Mouse (Mus musculus): ENCODE data around the gene A730061H03Rik. TPM values are rescaled to one million over a fixed set of nuclear protein-coding genes. Genes with fewer than 3 reads are reported as not detected.

The A730061H03Rik gene
- polyA plus RNA-seq, 1 experiment from 2014 or later: not detected

DNA sequence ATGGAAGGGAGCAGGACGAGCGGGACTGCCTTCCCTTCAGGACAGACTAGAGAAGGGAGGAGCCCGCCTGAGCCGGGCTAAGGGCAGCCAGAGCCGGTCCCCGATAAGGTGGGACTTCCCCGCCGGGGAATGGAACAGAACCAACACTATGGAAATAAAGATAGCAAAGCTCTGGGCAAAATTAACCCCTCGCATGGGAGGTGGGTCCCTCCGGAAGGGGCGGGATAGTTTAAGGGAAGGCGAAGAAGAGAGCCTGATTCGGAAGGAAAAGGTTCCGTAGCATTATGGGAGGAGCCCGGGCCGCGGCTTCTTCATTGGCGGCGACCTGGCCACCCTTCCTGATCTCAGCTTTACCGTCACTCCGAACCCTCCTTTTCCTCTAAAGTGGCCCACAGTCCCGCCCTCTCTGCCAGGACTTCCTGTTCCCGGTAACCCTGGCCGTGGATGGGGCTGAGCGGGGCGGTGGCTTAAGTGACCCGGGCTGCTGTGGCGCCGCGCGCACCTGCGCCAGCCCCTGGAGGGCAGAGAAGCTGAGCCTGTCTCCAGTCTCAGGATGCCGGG lies 31.2 kb upstream of the A730061H03Rik start, which contains the start of gene Rnf31:
TSS of gene Rnf31 (plus strand) at position 378 of the 561 bp plus-strand sequence.
- peaks cover 32% of the 10 kb centered on the region for H3K36me3 ChIP-seq

GRCm38 (mm10) chr14:55590748-55591330 lies 30.6 kb upstream of the A730061H03Rik start, which contains the start of gene Psme2:
Gene Psme2, minus strand, starts transcription at chr14:55591113.
- Histone ChIP-seq H3K9ac (peak within 1 kb of the TSS; percentile 77), H3K4me2 (replicated peaks) (peak within 1 kb of the TSS; percentile 88), H3K4me3 (peak within 1 kb of the TSS; percentile 71), H3K27ac (peak within 1 kb of the TSS; percentile 97), H3K27me3 (no peaks in the 10 kb centered on the region), H3K36me3 (peaks cover 26% of the 10 kb centered on the region), H3K9me3 (no peaks in the 10 kb centered on the region), H3K4me1 (peaks cover 23% of the 10 kb centered on the region)
- ATAC-seq (ENCODE audit: insufficient number of reproducible peaks, insufficient read depth, low FRiP score, low TSS enrichment): peak; percentile 96
- WGBS: 1% methylated on average over 22 of the region's 22 CpGs

More for the DNA sequence above, 31.2 kb upstream of the A730061H03Rik start, which contains the start of gene Rnf31:
- Histone ChIP-seq H3K27ac (peak within 1 kb of the TSS; percentile 97), H3K4me2 (replicated peaks) (peak within 1 kb of the TSS; percentile 88), H3K9ac (peak within 1 kb of the TSS; percentile 77), H3K4me1 (peaks cover 23% of the 10 kb centered on the region), H3K4me3 (peak within 1 kb of the TSS; percentile 71), H3K27me3 (no peaks in the 10 kb centered on the region), H3K9me3 (no peaks in the 10 kb centered on the region)
- under 1% methylated on average over 33 of the region's 33 CpGs for WGBS
- peak; percentile 91 for ATAC-seq (ENCODE audit: insufficient number of reproducible peaks, insufficient read depth, low FRiP score, low TSS enrichment)

DNA sequence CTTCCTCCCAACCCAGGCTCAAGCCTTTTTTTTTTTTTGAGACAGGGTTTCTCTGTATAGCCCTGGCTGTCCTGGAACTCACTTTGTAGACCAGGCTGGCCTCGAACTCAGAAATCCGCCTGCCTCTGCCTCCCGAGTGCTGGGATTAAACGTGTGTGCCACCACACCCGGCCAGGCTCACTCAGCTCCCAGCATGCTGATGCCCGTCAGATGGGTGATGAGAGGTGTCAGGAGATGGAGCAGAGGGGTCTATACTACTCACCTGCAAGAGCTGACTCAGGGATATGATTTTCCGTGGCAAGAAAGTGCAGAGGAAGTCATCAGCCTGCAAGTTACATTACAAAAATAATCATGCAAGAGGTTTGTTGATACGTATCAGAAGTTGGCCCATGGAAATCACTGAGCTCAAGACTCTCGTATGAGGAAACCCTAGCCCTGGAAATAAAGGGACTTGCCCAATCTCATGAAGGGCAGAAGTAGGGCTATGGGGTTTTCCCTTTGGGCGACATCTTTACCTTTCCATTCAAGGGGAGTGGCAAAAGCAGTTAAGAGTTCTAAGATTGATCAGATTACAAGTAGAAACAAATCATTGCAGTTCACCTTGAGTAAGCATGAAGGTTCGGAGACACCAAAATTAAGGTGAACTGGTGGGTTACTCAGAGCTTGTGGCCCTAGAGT lies 29.7 kb upstream of the A730061H03Rik start:
- H3K4me1 ChIP-seq: peaks cover 24% of the 10 kb centered on the region
- H3K9me3 ChIP-seq: no peaks in the 10 kb centered on the region
- peak overlapping the region; percentile 73; the same call in 1 of the 2 replicates for H3K9ac ChIP-seq
- no peak for ATAC-seq (ENCODE audit: insufficient number of reproducible peaks, insufficient read depth, low FRiP score, low TSS enrichment)
- peak overlapping the region; percentile 71 for H3K4me3 ChIP-seq
- H3K27me3 ChIP-seq: 0 out of 2 replicates have a peak, but pooled peaks cover 2% of the 10 kb centered on the region
- peak overlapping the region; percentile 88 for H3K4me2 ChIP-seq (replicated peaks)
- 83% methylated on average over 11 of the region's 11 CpGs for WGBS
- peaks cover 17% of the 10 kb centered on the region for H3K36me3 ChIP-seq
- peak overlapping the region; percentile 97; the same call in 1 of the 2 replicates for H3K27ac ChIP-seq

DNA sequence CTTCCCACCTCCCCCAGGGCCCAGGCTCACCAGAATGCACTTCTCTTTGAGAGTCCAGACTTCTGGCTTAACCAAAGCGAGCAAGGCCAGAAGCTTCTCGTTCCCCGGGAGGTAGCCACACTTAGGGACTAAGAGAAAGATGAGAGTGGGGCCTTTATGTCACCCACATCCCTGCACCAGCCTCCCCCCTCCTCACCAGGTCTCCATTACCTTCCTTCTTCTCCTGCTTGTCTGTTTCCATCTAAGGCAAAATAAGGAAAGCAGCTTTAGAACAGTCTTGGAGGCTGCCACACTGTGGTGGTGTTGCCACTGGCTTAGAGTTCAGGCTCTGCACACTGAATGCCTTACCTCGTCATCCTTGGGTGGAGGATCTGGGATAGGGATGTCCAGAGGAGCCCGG lies 29.1 kb upstream of the A730061H03Rik start:
- peaks cover 10% of the 10 kb centered on the region for H3K36me3 ChIP-seq
- H3K27ac ChIP-seq: no peak overlapping the region
- H3K4me3 ChIP-seq: no peak overlapping the region
- H3K9ac ChIP-seq: no peak overlapping the region
- no peak for ATAC-seq (ENCODE audit: insufficient number of reproducible peaks, insufficient read depth, low FRiP score, low TSS enrichment)
- 0 out of 2 replicates have a peak, but pooled peaks cover 2% of the 10 kb centered on the region for H3K27me3 ChIP-seq
- 92% methylated on average over 5 of the region's 5 CpGs for WGBS
- H3K9me3 ChIP-seq: no peaks in the 10 kb centered on the region
- H3K4me1 ChIP-seq: peaks cover 29% of the 10 kb centered on the region
- no peak overlapping the region for H3K4me2 ChIP-seq (replicated peaks)

DNA sequence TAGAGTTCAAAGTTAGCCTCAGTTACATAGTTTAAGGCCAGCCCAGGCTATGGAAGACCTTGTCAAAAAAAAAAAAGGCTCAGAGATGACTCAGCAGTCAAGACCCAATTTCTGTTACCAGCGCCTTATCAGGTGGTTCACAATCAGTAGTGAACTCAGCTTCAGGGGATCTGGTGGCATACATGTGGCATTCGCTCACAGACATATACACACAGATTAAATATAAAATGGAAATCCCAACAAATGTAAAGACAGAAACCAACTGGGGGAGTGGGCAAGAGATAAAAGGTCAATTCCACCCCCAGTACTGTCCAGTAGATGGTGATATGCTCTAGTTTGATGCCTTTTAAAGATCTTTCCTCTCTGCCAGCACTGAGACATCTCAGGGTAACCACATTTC lies 25.9 kb upstream of the A730061H03Rik start:
- no peak for ATAC-seq (ENCODE audit: insufficient number of reproducible peaks, insufficient read depth, low FRiP score, low TSS enrichment)
- H3K27me3 ChIP-seq: 0 out of 2 replicates have a peak, but pooled peaks cover 2% of the 10 kb centered on the region
- H3K4me1 ChIP-seq: peaks cover 15% of the 10 kb centered on the region
- no peak overlapping the region for H3K9ac ChIP-seq
- no peak overlapping the region for H3K4me2 ChIP-seq (replicated peaks)
- WGBS: 88% methylated on average over 2 of the region's 2 CpGs
- peaks cover 15% of the 10 kb centered on the region for H3K36me3 ChIP-seq
- H3K4me3 ChIP-seq: no peak overlapping the region
- no peak overlapping the region for H3K27ac ChIP-seq
- no peaks in the 10 kb centered on the region for H3K9me3 ChIP-seq

GRCm38 (mm10) chr14:55585566-55585960 lies 25.4 kb upstream of the A730061H03Rik start:
- H3K27ac ChIP-seq: no peak overlapping the region
- no peak for ATAC-seq (ENCODE audit: insufficient number of reproducible peaks, insufficient read depth, low FRiP score, low TSS enrichment)
- peaks cover 15% of the 10 kb centered on the region for H3K4me1 ChIP-seq
- WGBS: 62% methylated on average over 6 of the region's 6 CpGs
- H3K27me3 ChIP-seq: 0 out of 2 replicates have a peak, but pooled peaks cover 2% of the 10 kb centered on the region
- H3K9ac ChIP-seq: no peak overlapping the region
- peak overlapping the region; percentile 69; the same call in 1 of the 2 replicates for H3K4me2 ChIP-seq (replicated peaks)
- H3K4me3 ChIP-seq: no peak overlapping the region
- peaks cover 21% of the 10 kb centered on the region for H3K36me3 ChIP-seq
- H3K9me3 ChIP-seq: no peaks in the 10 kb centered on the region

- Histone ChIP-seq H3K4me1 (peaks cover 12% of the 10 kb centered on the region), H3K27ac (no peak within 1 kb of the TSS), H3K4me3 (peak within 1 kb of the TSS; percentile 41), H3K27me3 (0 out of 2 replicates have a peak, but pooled peaks cover 2% of the 10 kb centered on the region), H3K9me3 (no peaks in the 10 kb centered on the region), H3K36me3 (peaks cover 27% of the 10 kb centered on the region), H3K4me2 (replicated peaks) (peak within 1 kb of the TSS; percentile 69), H3K9ac (peak within 1 kb of the TSS; percentile 53)
- ATAC-seq (ENCODE audit: insufficient number of reproducible peaks, insufficient read depth, low FRiP score, low TSS enrichment): no peak
- WGBS: 1% methylated on average over 43 of the region's 43 CpGs
Observed at GRCm38 (mm10) chr14:55584702-55585565, 24.7 kb upstream of the A730061H03Rik start, which contains the start of gene Emc9. Gene Emc9, minus strand, starts transcription at chr14:55585302.

DNA sequence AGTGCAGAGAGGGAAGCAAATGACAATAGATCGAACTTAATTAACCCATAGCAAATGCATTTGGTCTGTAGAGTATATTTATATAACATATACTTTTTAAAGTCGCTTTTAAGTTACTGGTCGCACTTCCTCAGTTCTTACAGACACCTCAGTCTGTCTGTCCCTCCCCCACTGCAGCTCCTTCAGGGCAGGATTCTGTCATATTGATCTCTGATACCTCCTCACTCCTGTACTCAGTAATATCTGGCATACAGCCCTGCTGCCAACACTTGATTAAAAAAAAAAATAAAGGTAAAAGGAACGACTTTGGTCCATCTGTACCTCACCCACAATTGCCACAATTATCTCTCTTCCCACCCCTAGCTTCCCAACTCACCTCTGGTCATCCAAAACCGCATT lies 24.1 kb upstream of the A730061H03Rik start:
- peaks cover 30% of the 10 kb centered on the region for H3K36me3 ChIP-seq
- 33% methylated on average over 5 of the region's 5 CpGs for WGBS
- no peak overlapping the region for H3K27ac ChIP-seq
- H3K9me3 ChIP-seq: no peaks in the 10 kb centered on the region
- H3K4me2 ChIP-seq (replicated peaks): peak overlapping the region; percentile 69
- H3K4me3 ChIP-seq: peak overlapping the region; percentile 41
- peak overlapping the region; percentile 53 for H3K9ac ChIP-seq
- 0 out of 2 replicates have a peak, but pooled peaks cover 2% of the 10 kb centered on the region for H3K27me3 ChIP-seq
- no peak for ATAC-seq (ENCODE audit: insufficient number of reproducible peaks, insufficient read depth, low FRiP score, low TSS enrichment)
- peaks cover 6% of the 10 kb centered on the region; the same call in 1 of the 2 replicates for H3K4me1 ChIP-seq

GRCm38 (mm10) chr14:55581981-55582681 lies 21.9 kb upstream of the A730061H03Rik start:
- 73% methylated on average over 9 of the region's 9 CpGs for WGBS

GRCm38 (mm10) chr14:55580731-55581130 lies 20.5 kb upstream of the A730061H03Rik start:
- no peaks in the 10 kb centered on the region for H3K9me3 ChIP-seq
- H3K4me2 ChIP-seq (replicated peaks): no peak overlapping the region
- H3K27ac ChIP-seq: no peak overlapping the region
- ATAC-seq (ENCODE audit: insufficient number of reproducible peaks, insufficient read depth, low FRiP score, low TSS enrichment): no peak
- H3K4me1 ChIP-seq: peaks cover 6% of the 10 kb centered on the region; the same call in 1 of the 2 replicates
- 0 out of 2 replicates have a peak, but pooled peaks cover 2% of the 10 kb centered on the region for H3K27me3 ChIP-seq
- no peak overlapping the region for H3K4me3 ChIP-seq
- peaks cover 22% of the 10 kb centered on the region for H3K36me3 ChIP-seq
- no peak overlapping the region for H3K9ac ChIP-seq
- 94% methylated on average over 16 of the region's 16 CpGs for WGBS

More at GRCm38 (mm10) chr14:55581981-55582681, 21.9 kb upstream of the A730061H03Rik start:
- no peak overlapping the region for H3K9ac ChIP-seq
- H3K4me3 ChIP-seq: no peak overlapping the region
- H3K4me2 ChIP-seq (replicated peaks): no peak overlapping the region
- H3K27me3 ChIP-seq: 0 out of 2 replicates have a peak, but pooled peaks cover 2% of the 10 kb centered on the region
- H3K4me1 ChIP-seq: peaks cover 6% of the 10 kb centered on the region; the same call in 1 of the 2 replicates
- H3K36me3 ChIP-seq: peaks cover 25% of the 10 kb centered on the region
- no peak overlapping the region for H3K27ac ChIP-seq
- no peak for ATAC-seq (ENCODE audit: insufficient number of reproducible peaks, insufficient read depth, low FRiP score, low TSS enrichment)
- H3K9me3 ChIP-seq: no peaks in the 10 kb centered on the region

All from embryonic facial prominence, embryonic 12.5 days (tissue).